Mouse (Mus musculus): ENCODE data around the gene Ptov1.

DNA sequence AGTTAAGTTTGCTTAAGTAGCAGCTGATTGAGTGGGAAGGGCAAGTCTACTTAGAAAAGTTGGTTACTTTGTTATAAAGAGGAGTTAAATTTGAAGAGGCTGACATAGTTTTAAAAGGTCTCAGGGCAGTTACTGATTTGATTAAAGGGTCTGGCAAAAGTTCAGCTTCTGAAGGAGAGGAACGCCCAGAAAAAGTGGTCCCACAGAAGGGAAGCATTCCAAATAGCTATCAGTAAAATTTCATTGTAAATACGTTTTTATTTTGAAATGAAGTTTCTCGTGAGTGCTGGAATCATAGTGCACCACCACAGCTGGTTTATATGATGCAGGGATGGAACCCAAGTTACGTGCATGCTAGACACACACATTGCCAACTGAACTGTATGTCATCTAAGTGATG is 36.8 kb downstream of the Ptov1 start:
- TF ChIP-seq TAL1 (conservative IDR thresholded peaks at IDR 0.05; ENCODE audit: low read depth, low read length) (no peak), CTCF (IDR thresholded peaks at IDR 0.05; ENCODE audit: low read depth, low read length) (no peak), GATA1 (IDR thresholded peaks at IDR 0.05; ENCODE audit: borderline replicate concordance, low read length) (no peak)
